Mouse (Mus musculus) heart, adult 2 months (tissue): Measurements from ENCODE around the gene Tenm3.

ENCODE experiments used
- CTCF ChIP-seq: fragments of 200-600 bp; IDR thresholded peaks from 2 replicates; pipeline ENCODE4 v1.8.1; 2022; ENCODE audit warnings: antibody characterized with exemption, mild to moderate bottlenecking, moderate library complexity
- POLR2A ChIP-seq: fragments of 200-500 bp; IDR thresholded peaks from 2 replicates; pipeline ENCODE4 v1.6.1; 2011; ENCODE audit warnings: mild to moderate bottlenecking, low read depth, low read length, control low read depth; ENCODE audit not compliant: insufficient read depth

DNA sequence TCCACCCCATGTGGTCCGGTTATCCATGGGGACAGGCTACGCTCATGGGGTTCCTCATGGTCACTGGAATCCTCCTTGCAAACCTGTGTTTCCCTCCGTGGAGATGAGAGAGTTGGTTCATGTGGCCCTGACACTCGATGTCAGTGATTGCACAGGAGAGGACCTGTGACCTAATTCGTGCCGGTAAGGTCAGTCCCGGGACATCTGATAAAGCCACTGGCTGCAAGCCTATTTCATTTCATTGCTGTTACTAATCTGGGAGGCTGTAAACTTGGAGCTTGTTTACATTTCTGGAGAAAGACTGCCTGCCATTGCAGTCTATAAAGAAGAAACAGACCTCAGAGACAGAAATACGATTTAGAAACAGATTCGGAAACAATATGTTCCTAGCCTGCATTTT, 155.6 kb downstream of the Tenm3 start:
- TF ChIP-seq CTCF (no peak), POLR2A (no peak)
